Mouse (Mus musculus) hindbrain, postnatal 0 days (tissue): ENCODE results near the gene Trim2. TPM values are rescaled to one million over a fixed set of nuclear protein-coding genes. Genes with fewer than 3 reads are reported as not detected.

Experiments used
- ATAC-seq: fragments of 200-750 bp; cut with Nextera tagmentation; 2 replicates; pipeline ENCODE4 v1.8.0; 2017; ENCODE audit warnings: mild to moderate bottlenecking, moderate TSS enrichment, moderate library complexity
- DNase-seq: peaks from one replicate; pipeline ENCODE4 v3.0.0-alpha.2; 2015; ENCODE audit warnings: low spot score
- H3K27ac ChIP-seq: fragments of 300-500 bp; sonication (generic); 2 replicates; pipeline ENCODE4 v1.5.1; 2014; ENCODE audit warnings: mild to moderate bottlenecking
- H3K27me3 ChIP-seq: fragments of 300-500 bp; sonication (generic); 2 replicates; pipeline ENCODE4 v1.6.1; 2014; ENCODE audit warnings: low read length, mixed read lengths; ENCODE audit not compliant: insufficient read depth
- H3K36me3 ChIP-seq: fragments of 300-500 bp; sonication (generic); 2 replicates; pipeline ENCODE4 v1.6.1; 2014; ENCODE audit warnings: low read length, mixed read lengths; ENCODE audit not compliant: insufficient read depth
- H3K4me1 ChIP-seq: fragments of 300-500 bp; sonication (generic); 2 replicates; pipeline ENCODE4 v1.6.1; 2014; ENCODE audit warnings: antibody characterized with exemption, low read length, mixed read lengths; ENCODE audit not compliant: insufficient read depth
- H3K4me2 ChIP-seq: fragments of 300-500 bp; sonication (generic); 2 replicates; pipeline ENCODE4 v1.6.1; 2014; ENCODE audit warnings: low read depth, mild to moderate bottlenecking, low read length, moderate library complexity, mixed read lengths
- H3K4me3 ChIP-seq: fragments of 300-500 bp; sonication (generic); 2 replicates; pipeline ENCODE4 v1.5.1; 2014; ENCODE audit warnings: low read length
- H3K9ac ChIP-seq: fragments of 300-500 bp; sonication (generic); replicated peaks from 2 replicates; pipeline ENCODE4 v1.6.1; 2014; ENCODE audit warnings: mild to moderate bottlenecking, low read length, moderate library complexity, mixed read lengths
- H3K9me3 ChIP-seq: fragments of 300-500 bp; sonication (generic); 2 replicates; pipeline ENCODE4 v1.6.1; 2016; ENCODE audit warnings: low read length, mixed read lengths
- CTCF ChIP-seq: IDR thresholded peaks from 2 replicates; pipeline ENCODE4 v1.5.1; 2016; ENCODE audit warnings: antibody characterized with exemption, control low read depth, low read depth
- WGBS: fragments of 180-500 bp; shearing (Covaris S2); extraction: QIAGEN DNeasy Blood & Tissue Kit; methylation state at CpG from one replicate; pipeline ENCODE4 v1.1.7; 2014; 5-methylcytosine and 5-hydroxymethylcytosine counted together
- polyA plus RNA-seq: library from polyadenylated mRNA; unstranded; fragments of >200 nt; fragmentation: Nextera tagmentation; extraction: Ambion mirVana; gene quantifications from 2 replicates; pipeline ENCODE4 v1.2.1, GENCODE M21; 2015
- total RNA-seq: library from RNA; depleted of rRNA; stranded (reverse); fragments of >200 nt; gene quantifications from 2 replicates; pipeline ENCODE4 v1.2.3, GENCODE M21; 2014

Gene Trim2
- total and polyA plus RNA-seq, 2 experiments from 2014 or later, result 130 to 236 TPM

DNA sequence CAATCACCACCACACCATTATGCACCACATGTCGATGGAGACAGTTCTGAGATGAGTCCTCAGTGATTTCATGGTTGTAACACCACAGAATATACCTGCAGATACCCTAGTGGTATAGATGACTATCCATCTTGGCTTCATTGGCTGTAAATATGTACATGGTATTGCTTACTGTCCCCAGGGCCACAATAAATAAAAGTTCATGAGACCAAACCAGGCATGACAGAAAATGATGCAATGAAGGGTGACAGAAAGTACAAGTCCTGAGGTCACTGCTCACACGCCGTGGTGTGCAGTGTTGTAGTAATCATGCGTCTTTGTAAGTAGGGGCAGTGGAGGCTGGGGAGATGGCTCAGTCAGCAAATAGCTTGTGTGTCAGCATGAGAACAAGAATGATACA lies 65.6 kb downstream of the Trim2 start:
- no peak for TF ChIP-seq CTCF
- Histone ChIP-seq H3K9me3 (no peaks in the 10 kb centered on the region), H3K4me2 (no peak overlapping the region), H3K4me3 (no peak overlapping the region), H3K36me3 (no peaks in the 10 kb centered on the region), H3K27me3 (no peaks in the 10 kb centered on the region), H3K4me1 (no peaks in the 10 kb centered on the region), H3K27ac (no peak overlapping the region), H3K9ac (no peak overlapping the region)
- no peak for DNase-seq
- WGBS, result 93% methylated on average over 4 of the region's 4 CpGs
- no peak for ATAC-seq

DNA sequence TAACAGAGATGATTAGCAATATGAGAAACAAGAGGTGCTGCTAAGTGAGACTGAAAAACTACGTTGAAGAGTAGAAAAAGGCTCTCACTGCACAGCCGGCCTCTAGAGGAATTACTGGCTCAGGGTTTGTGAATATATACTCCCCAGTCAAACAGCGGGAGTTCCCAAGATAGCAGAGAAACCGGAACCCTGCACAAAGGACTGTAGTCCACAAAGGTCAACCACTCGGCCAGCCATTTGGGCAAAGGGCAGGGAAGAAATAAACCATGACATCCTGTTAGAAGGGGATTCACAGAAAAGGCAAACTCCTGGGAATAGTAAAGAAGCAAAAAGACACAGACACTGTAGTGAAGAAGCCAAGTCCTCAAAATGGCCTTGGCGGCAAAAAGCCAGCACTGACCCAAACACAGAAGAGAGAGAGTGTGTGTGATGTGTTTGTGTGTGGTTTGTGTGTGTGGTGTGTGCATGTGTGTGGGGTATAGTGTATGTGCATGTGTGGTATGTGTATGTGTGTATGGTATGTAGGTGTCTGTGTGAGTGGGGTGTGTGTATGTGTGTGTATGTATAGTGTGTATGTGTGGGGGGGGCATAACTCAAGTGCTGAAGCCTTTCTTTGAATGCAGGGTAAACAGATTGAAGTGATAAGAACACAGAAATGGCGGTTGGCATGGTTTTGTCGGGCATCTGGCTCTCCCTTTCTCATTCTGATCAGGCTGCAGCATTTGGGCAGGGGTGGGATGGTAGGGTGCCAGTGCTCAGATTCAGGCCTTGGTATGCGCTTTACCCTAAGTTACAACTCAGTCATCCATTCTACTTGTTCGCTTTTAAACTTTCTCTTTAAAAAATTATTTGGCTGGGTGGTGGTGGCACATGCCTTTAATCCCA lies 71.0 kb downstream of the Trim2 start:
- H3K27ac ChIP-seq, result no peak overlapping the region
- no peak for DNase-seq
- 51% methylated on average over 10 of the region's 10 CpGs for WGBS

DNA sequence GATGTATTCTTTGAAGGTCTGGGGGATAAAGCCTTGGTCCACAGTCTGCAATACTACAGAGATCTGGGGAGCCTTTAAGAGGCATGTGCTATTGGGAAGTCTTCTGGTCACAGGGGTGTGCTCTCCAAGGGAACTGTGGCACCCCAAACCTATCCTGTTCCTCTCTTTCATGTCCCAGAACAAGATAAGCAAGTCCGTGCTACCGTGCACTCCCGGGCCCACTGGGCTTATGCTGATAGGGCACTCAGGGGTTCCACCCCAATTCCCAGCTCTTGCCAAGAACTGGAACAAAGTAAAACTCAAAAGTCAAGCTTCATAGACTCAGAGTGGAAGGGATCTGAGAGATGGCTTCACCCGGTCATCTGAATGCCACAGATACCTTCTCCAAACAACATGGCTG lies 72.1 kb downstream of the Trim2 start:
- Histone ChIP-seq H3K27me3 (no peaks in the 10 kb centered on the region), H3K36me3 (no peaks in the 10 kb centered on the region), H3K4me3 (no peak overlapping the region), H3K27ac (no peak overlapping the region), H3K9ac (no peak overlapping the region), H3K9me3 (no peaks in the 10 kb centered on the region), H3K4me1 (peaks cover 5% of the 10 kb centered on the region; the same call in 1 of the 2 replicates), H3K4me2 (no peak overlapping the region)
- ATAC-seq (no peak), DNase-seq (no peak)
- 90% methylated on average over 4 of the region's 4 CpGs for WGBS
- TF ChIP-seq CTCF, result no peak

More for the DNA sequence above, 71.0 kb downstream of the Trim2 start:
- H3K4me3 ChIP-seq, result no peak overlapping the region
- TF ChIP-seq CTCF, result no peak
- no peaks in the 10 kb centered on the region for H3K9me3 ChIP-seq
- no peak overlapping the region for H3K9ac ChIP-seq
- no peaks in the 10 kb centered on the region for H3K36me3 ChIP-seq
- H3K27me3 ChIP-seq, result no peaks in the 10 kb centered on the region
- peak; percentile 46; the same call in 1 of the 2 replicates for ATAC-seq
- no peak overlapping the region for H3K4me2 ChIP-seq
- peaks cover 3% of the 10 kb centered on the region; the same call in 1 of the 2 replicates for H3K4me1 ChIP-seq

DNA sequence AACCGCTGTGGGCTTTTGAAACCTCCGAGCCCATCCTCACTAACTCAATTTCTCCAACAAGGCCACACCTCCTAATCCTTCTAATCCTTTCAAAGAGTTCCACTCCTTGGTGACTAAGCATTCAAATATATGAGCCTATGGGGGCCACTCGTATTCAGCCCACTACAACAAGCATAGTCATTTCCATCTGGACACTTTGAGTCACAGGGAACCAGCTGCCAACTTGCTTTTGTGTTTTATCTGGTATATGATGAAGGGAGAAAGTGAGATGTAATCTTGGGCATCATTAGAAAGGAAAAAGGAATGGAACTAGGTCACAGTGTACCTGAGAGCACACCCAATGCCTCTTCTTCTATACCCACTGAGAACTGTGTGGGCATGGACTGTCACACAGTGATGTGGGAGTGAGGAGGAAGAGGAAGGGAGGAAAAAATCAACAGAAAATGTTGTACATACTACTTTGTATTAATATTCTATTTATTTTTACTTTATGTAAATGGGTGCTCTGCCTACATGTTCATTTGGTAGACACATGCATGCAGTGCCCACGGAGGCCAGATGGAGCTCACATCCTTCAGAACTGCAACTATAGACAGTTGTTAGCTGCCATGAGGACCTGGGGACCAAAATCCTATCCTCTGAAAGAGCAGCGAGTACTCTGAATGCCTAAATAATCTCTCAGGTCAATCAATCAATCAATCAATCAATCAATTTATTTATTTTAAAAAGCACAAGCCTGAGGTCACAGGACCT lies 72.8 kb downstream of the Trim2 start:
- Histone ChIP-seq H3K36me3 (no peaks in the 10 kb centered on the region), H3K4me3 (no peak overlapping the region), H3K9me3 (no peaks in the 10 kb centered on the region), H3K27ac (no peak overlapping the region), H3K9ac (no peak overlapping the region), H3K4me1 (peaks cover 5% of the 10 kb centered on the region; the same call in 1 of the 2 replicates), H3K27me3 (no peaks in the 10 kb centered on the region), H3K4me2 (no peak overlapping the region)
- WGBS, result 93% methylated on average over 5 of the region's 5 CpGs
- ATAC-seq, result no peak
- DNase-seq, result no peak
- no peak for TF ChIP-seq CTCF

- Histone ChIP-seq H3K9ac (no peak overlapping the region), H3K9me3 (no peaks in the 10 kb centered on the region), H3K4me1 (peaks cover 11% of the 10 kb centered on the region), H3K27me3 (no peaks in the 10 kb centered on the region), H3K36me3 (no peaks in the 10 kb centered on the region), H3K4me3 (no peak overlapping the region), H3K27ac (no peak overlapping the region), H3K4me2 (no peak overlapping the region)
- ATAC-seq, result no peak
- no peak for DNase-seq
- TF ChIP-seq CTCF, result no peak
- 81% methylated on average over 6 of the region's 6 CpGs for WGBS
Observed at GRCm38 (mm10) chr3:84232312-84232711, 74.4 kb downstream of the Trim2 start.

- Histone ChIP-seq H3K4me2 (no peak overlapping the region), H3K4me3 (no peak overlapping the region), H3K36me3 (no peaks in the 10 kb centered on the region), H3K4me1 (peaks cover 11% of the 10 kb centered on the region), H3K9ac (no peak overlapping the region), H3K27ac (0 out of 2 replicates have a peak overlapping the region, but pooled peaks have one; percentile 3), H3K27me3 (no peaks in the 10 kb centered on the region), H3K9me3 (no peaks in the 10 kb centered on the region)
- DNase-seq (no peak), ATAC-seq (no peak)
- no peak for TF ChIP-seq CTCF
- 2% methylated on average over 3 of the region's 3 CpGs for WGBS
Observed at GRCm38 (mm10) chr3:84230988-84231387, 75.7 kb downstream of the Trim2 start.
